Mouse (Mus musculus) CH12.LX (cell line): ENCODE results near the gene Etv6. TPM values are rescaled to one million over a fixed set of nuclear protein-coding genes. Genes with fewer than 3 reads are reported as not detected.
A peak's percentile ranks its signal among the peaks of the same experiment; 100 is the strongest.

Source experiments
- DNase-seq: peaks from one replicate; pipeline ENCODE4 v3.0.0-alpha.2; 2013; ENCODE audit errors: extremely low read depth
- H3K27ac ChIP-seq: 2 replicates; pipeline ENCODE4 v1.5.1; 2012; ENCODE audit warnings: low read depth, mild to moderate bottlenecking, control low read depth, moderate library complexity; ENCODE audit not compliant: insufficient read depth
- H3K27me3 ChIP-seq: replicated peaks from 2 replicates; pipeline ENCODE3; 2012; ENCODE audit warnings: inconsistent platforms
- H3K36me3 ChIP-seq, 2 experiments: replicated peaks in 1 of 2; 2 replicates each; pipeline versions ENCODE3 to v1.6.1; 2012; ENCODE audit warnings: inconsistent platforms in 1 of 2, low read length in 1 of 2, mild to moderate bottlenecking in 1 of 2, mixed read lengths in 1 of 2, moderate library complexity in 1 of 2; ENCODE audit not compliant: control insufficient read depth in 1 of 2, insufficient read depth in 1 of 2
- H3K4me1 ChIP-seq, 2 experiments: 2 replicates each; pipeline ENCODE4 v1.6.1; 2012; ENCODE audit warnings: inconsistent platforms in 1 of 2, moderate library complexity in 1 of 2; ENCODE audit not compliant: insufficient read depth in 2 of 2, control insufficient read depth in 1 of 2
- H3K4me2 ChIP-seq: 2 replicates; pipeline ENCODE4 v1.6.1; 2012; ENCODE audit warnings: low read depth, mild to moderate bottlenecking, control low read depth; ENCODE audit not compliant: poor library complexity, insufficient read depth, severe bottlenecking
- H3K4me3 ChIP-seq, 3 experiments: fragments of 150-350 bp in 1 of 3; sonication (generic) in 1 of 3; replicated peaks in 1 of 3; 2 replicates each; pipeline versions ENCODE3 to v1.5.1; 2011 to 2012; ENCODE audit warnings: low read depth in 2 of 3, low read length in 2 of 3, mild to moderate bottlenecking in 2 of 3, moderate library complexity in 2 of 3, control low read depth in 1 of 3, improper control_type of control experiment in 1 of 3, inconsistent platforms in 1 of 3, mixed read lengths in 1 of 3; ENCODE audit not compliant: poor library complexity in 1 of 3
- H3K79me2 ChIP-seq: replicated peaks from 2 replicates; pipeline ENCODE4 v1.6.1; 2012; ENCODE audit warnings: mild to moderate bottlenecking, moderate library complexity; ENCODE audit not compliant: control insufficient read depth, poor library complexity, insufficient read depth, severe bottlenecking; ENCODE audit errors: extremely low read depth
- H3K9ac ChIP-seq: 2 replicates; pipeline ENCODE4 v1.6.1; 2012; ENCODE audit warnings: low read depth, mild to moderate bottlenecking, control low read depth, moderate library complexity; ENCODE audit not compliant: insufficient read depth
- H3K9me3 ChIP-seq: replicated peaks from 2 replicates; pipeline ENCODE3; 2012; ENCODE audit warnings: low read length, inconsistent platforms, mixed read lengths
- CHD1 ChIP-seq: IDR thresholded peaks from 2 replicates; pipeline ENCODE4 v1.6.1; 2012; ENCODE audit warnings: low read depth, low read length, improper control_type of control experiment, inconsistent platforms
- CTCF ChIP-seq, 2 experiments: IDR thresholded peaks in 1 of 2; conservative IDR thresholded peaks in 1 of 2; 2 replicates each; pipeline ENCODE4 v1.5.1; 2011 to 2012; ENCODE audit warnings: low read depth in 2 of 2, low read length in 2 of 2, improper control_type of control experiment in 1 of 2, inconsistent platforms in 1 of 2, mild to moderate bottlenecking in 1 of 2, moderate library complexity in 1 of 2
- EP300 ChIP-seq: IDR thresholded peaks from 2 replicates; pipeline ENCODE4 v1.6.1; 2011; ENCODE audit warnings: low read length, improper control_type of control experiment
- HCFC1 ChIP-seq: IDR thresholded peaks from 2 replicates; pipeline ENCODE4 v1.6.1; 2012; ENCODE audit warnings: low read depth, mild to moderate bottlenecking, inconsistent platforms, low read length, improper control_type of control experiment
- IRF4 ChIP-seq: IDR thresholded peaks from 2 replicates; pipeline ENCODE4 v1.6.1; 2014; ENCODE audit warnings: low read depth, mild to moderate bottlenecking, inconsistent platforms, low read length, improper control_type of control experiment
- JUN ChIP-seq: IDR thresholded peaks from 2 replicates; pipeline ENCODE4 v1.6.1; 2011; ENCODE audit warnings: low read depth, mild to moderate bottlenecking, low read length, improper control_type of control experiment, moderate library complexity; ENCODE audit not compliant: insufficient read depth
- MAX ChIP-seq: IDR thresholded peaks from 2 replicates; pipeline ENCODE4 v1.6.1; 2011; ENCODE audit warnings: low read length, improper control_type of control experiment
- MAZ ChIP-seq: IDR thresholded peaks from 2 replicates; pipeline ENCODE4 v1.6.1; 2012; ENCODE audit warnings: low read depth, mild to moderate bottlenecking, inconsistent platforms, low read length, improper control_type of control experiment, moderate library complexity
- RAD21 ChIP-seq: IDR thresholded peaks from 2 replicates; pipeline ENCODE4 v1.6.1; 2011; ENCODE audit warnings: low read depth, mild to moderate bottlenecking, low read length, improper control_type of control experiment, moderate library complexity
- RCOR1 ChIP-seq: conservative IDR thresholded peaks from 2 replicates; pipeline ENCODE4 v1.6.1; 2012; ENCODE audit warnings: low read depth, mild to moderate bottlenecking, inconsistent platforms, low read length, improper control_type of control experiment
- SIN3A ChIP-seq: IDR thresholded peaks from 2 replicates; pipeline ENCODE4 v1.6.1; 2012; ENCODE audit warnings: low read length, improper control_type of control experiment, inconsistent platforms
- SMC3 ChIP-seq: IDR thresholded peaks from 2 replicates; pipeline ENCODE4 v1.6.1; 2011; ENCODE audit warnings: low read depth, low read length, improper control_type of control experiment
- ZC3H11A ChIP-seq: IDR thresholded peaks from 2 replicates; pipeline ENCODE4 v1.6.1; 2012; ENCODE audit warnings: low read depth, mild to moderate bottlenecking, inconsistent platforms, low read length, improper control_type of control experiment
- ZKSCAN1 ChIP-seq: IDR thresholded peaks from 2 replicates; pipeline ENCODE4 v1.6.1; 2012; ENCODE audit warnings: low read depth, inconsistent platforms, low read length, improper control_type of control experiment, borderline replicate concordance
- ZMIZ1 ChIP-seq: IDR thresholded peaks from 2 replicates; pipeline ENCODE4 v1.6.1; 2012; ENCODE audit warnings: low read depth, mild to moderate bottlenecking, inconsistent platforms, low read length, improper control_type of control experiment
- ZNF384 ChIP-seq: IDR thresholded peaks from 2 replicates; pipeline ENCODE4 v1.6.1; 2012; ENCODE audit warnings: low read depth, low read length, improper control_type of control experiment, inconsistent platforms
- dilution Hi-C: fragments of 300-500 bp; cut with MboI; formaldehyde crosslinking; loops from 2 replicates; pipeline ENCODE4 v1.14.3; 2020; ENCODE audit warnings: low sequenced_read_pairs; ENCODE audit not compliant: extremely low pct_unique_long_range_greater_than_20kb, extremely low pct_ligation_motif_present
- in situ Hi-C: fragments of 300-500 bp; cut with MboI; formaldehyde crosslinking; loops from 3 replicates; pipeline ENCODE4 v1.14.3; 2019; ENCODE audit warnings: low sequenced_read_pairs, low pct_ligation_motif_present, low pct_unique_long_range_greater_than_20kb, mixed read lengths
- polyA plus RNA-seq: library from polyadenylated mRNA; unstranded; fragments of >175 nt; gene quantifications from 2 replicates; pipeline ENCODE4 v1.2.1, GENCODE M21; 2012; ENCODE audit warnings: low read depth; ENCODE audit not compliant: insufficient read length
- total RNA-seq, 2 experiments: library from RNA; depleted of rRNA; stranded (reverse); fragments of 300-350 nt in 1 of 2; fragments of >200 nt in 1 of 2; gene quantifications; 2 replicates each; pipeline ENCODE4 v1.2.3; 2012 to 2014

The Etv6 gene
- total and polyA plus RNA-seq, 3 experiments: 7.6 to 29.5 (median 10.1) TPM

DNA sequence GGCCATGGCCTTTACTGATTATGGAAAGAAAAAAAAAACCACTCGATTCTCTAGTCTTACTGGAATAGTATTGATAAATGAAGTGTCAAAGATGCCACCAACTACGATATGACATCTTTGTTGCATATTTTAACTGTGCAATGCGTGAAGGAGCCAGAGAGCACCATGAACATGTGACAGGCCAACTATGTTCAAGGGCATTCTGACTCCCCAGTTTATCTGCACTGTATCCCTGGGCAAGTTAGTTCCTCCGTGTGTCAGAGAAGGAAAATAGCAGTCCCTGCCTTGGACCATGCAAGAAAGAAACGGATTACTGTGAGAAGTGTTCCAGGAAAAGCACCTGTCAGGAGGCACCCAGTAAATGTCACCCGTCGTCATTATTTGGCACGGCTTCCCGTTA lies 203.0 kb downstream of the Etv6 start:
- H3K36me3 ChIP-seq: peaks cover 3 to 97% of the 10 kb centered on the region in 2 experiments
- no peak overlapping the region for H3K4me2 ChIP-seq
- H3K4me1 ChIP-seq: peaks cover 0 to 43% of the 10 kb centered on the region in 2 experiments; a peak in 3 of 4 replicates
- H3K79me2 ChIP-seq: no peaks in the 10 kb centered on the region
- no peak overlapping the region for H3K27ac ChIP-seq
- in situ Hi-C loops (no loop called here), dilution Hi-C loops (no loop called here)
- H3K9me3 ChIP-seq: peaks cover 12% of the 10 kb centered on the region
- H3K27me3 ChIP-seq: no peaks in the 10 kb centered on the region
- H3K9ac ChIP-seq: no peak overlapping the region
- H3K4me3 ChIP-seq: no peak overlapping the region
- TF ChIP-seq ZMIZ1 (no peak), ZC3H11A (no peak), ZNF384 (no peak), MAX (no peak), HCFC1 (no peak), IRF4 (no peak), MAZ (no peak), RCOR1 (no peak), CHD1 (no peak), JUN (no peak), CTCF (conservative IDR thresholded peaks at IDR 0.05 in 1 of 2, IDR thresholded peaks at IDR 0.05 in 1 of 2; ENCODE audit: low read depth in 2 of 2, low read length in 2 of 2) (no peak), SIN3A (no peak), ZKSCAN1 (no peak), EP300 (no peak)
- DNase-seq: no peak

DNA sequence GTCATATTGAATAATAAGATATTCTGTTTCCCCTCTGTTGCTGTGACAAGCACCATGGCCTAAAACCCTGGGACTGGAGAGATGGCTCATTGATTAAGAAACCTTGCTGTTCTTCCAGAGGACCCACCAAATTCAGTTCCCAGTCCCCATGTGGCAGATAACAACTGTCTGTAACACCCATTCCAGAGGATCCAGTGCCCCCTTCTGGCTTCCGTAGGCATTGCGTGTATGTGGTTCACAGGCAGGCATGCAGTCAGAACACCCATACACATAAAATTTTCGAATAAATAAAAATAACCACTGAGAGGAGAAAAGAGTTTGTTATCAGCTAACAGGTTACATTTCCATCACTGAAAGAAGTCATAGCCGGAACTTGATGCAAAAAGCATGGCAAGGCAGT lies 205.5 kb downstream of the Etv6 start:
- TF ChIP-seq ZC3H11A (no peak), SMC3 (peak; percentile 54; the same call in 1 of the 2 replicates), CTCF (conservative IDR thresholded peaks at IDR 0.05 in 1 of 2, IDR thresholded peaks at IDR 0.05 in 1 of 2; ENCODE audit: low read depth in 2 of 2, low read length in 2 of 2) (peak; percentile 12 to 58; a peak in 2 of 4 replicates), RAD21 (peak; percentile 56)
- no peak overlapping the region for H3K4me3 ChIP-seq
- no peaks in the 10 kb centered on the region for H3K79me2 ChIP-seq
- dilution Hi-C loops (no loop called here), in situ Hi-C loops (no loop called here)
- H3K9me3 ChIP-seq: peaks cover 12% of the 10 kb centered on the region
- no peak overlapping the region for H3K27ac ChIP-seq
- H3K4me1 ChIP-seq: peaks cover 0 to 40% of the 10 kb centered on the region in 2 experiments; a peak in 3 of 4 replicates
- H3K9ac ChIP-seq: no peak overlapping the region
- no peaks in the 10 kb centered on the region for H3K27me3 ChIP-seq
- DNase-seq: no peak
- H3K4me2 ChIP-seq: no peak overlapping the region
- peaks cover 3 to 91% of the 10 kb centered on the region in 2 experiments for H3K36me3 ChIP-seq
